Mouse (Mus musculus): ENCODE measurements around the gene Hoxb5.

- TF ChIP-seq CTCF (IDR thresholded peaks at IDR 0.05; ENCODE audit: low read depth, low read length) (no peak), POLR2A (IDR thresholded peaks at IDR 0.05; ENCODE audit: borderline replicate concordance, low read depth, low read length) (no peak)
Measured at GRCm38 (mm10) chr11:96284041-96284749, 18.9 kb upstream of the Hoxb5 start.
